Mouse (Mus musculus) heart, postnatal 0 days (tissue): ENCODE data around the gene Mecom.

ENCODE experiments used
- CTCF ChIP-seq: IDR thresholded peaks from 2 replicates; pipeline ENCODE4 v1.5.1; 2016; ENCODE audit warnings: antibody characterized with exemption, control low read depth, low read depth
- EP300 ChIP-seq: IDR thresholded peaks from 2 replicates; pipeline ENCODE4 v1.6.1; 2016; ENCODE audit warnings: antibody characterized with exemption, low read depth

DNA sequence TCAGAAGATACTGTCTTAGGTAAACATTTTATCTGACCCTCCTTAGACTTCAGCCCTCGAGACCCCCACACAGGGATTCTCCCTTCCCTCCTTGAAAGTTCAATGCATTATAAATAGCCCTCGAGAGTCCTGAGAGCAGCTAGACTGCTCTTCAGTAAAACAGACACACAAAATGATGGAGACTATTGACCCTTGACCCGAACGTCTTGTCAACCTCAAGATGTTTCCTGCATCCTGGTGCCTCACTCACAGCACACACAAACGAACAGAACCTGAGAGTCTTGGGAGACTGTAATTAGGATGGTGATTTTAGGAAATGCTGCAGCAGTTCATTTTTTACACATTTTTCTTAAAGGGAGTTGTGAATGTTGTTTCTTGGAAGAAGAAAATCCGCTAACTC is 168.5 kb downstream of the Mecom start:
- TF ChIP-seq CTCF (no peak), EP300 (no peak)
